Mouse (Mus musculus) E14TG2a.4 (cell line): ENCODE results near the gene Sctr.

Experiments
- H3K27me3 ChIP-seq: 2 replicates; pipeline ENCODE4 v1.6.1; 2014; ENCODE audit warnings: low read length, control low read depth; ENCODE audit not compliant: insufficient read depth
- H3K36me3 ChIP-seq: 2 replicates; pipeline ENCODE4 v1.6.1; 2014; ENCODE audit warnings: low read length, control low read depth; ENCODE audit not compliant: insufficient read depth
- H3K4me1 ChIP-seq: replicated peaks from 2 replicates; pipeline ENCODE4 v1.6.1; 2014; ENCODE audit warnings: low read depth, low read length, control low read depth
- H3K4me3 ChIP-seq: replicated peaks from 2 replicates; pipeline ENCODE4 v1.5.1; 2014; ENCODE audit warnings: mild to moderate bottlenecking, low read length
- H3K9me3 ChIP-seq: 2 replicates; pipeline ENCODE4 v1.6.1; 2014; ENCODE audit warnings: low read length, control low read depth
- CTCF ChIP-seq: conservative IDR thresholded peaks from 2 replicates; pipeline ENCODE4 v1.5.1; 2014; ENCODE audit warnings: low read length
- NANOG ChIP-seq: IDR thresholded peaks from 2 replicates; pipeline ENCODE4 v1.6.1; 2014; ENCODE audit warnings: borderline replicate concordance, low read length, mixed read lengths
- POU5F1 ChIP-seq: IDR thresholded peaks from 2 replicates; pipeline ENCODE4 v1.6.1; 2014; ENCODE audit warnings: low read length, borderline replicate concordance

The Sctr gene

DNA sequence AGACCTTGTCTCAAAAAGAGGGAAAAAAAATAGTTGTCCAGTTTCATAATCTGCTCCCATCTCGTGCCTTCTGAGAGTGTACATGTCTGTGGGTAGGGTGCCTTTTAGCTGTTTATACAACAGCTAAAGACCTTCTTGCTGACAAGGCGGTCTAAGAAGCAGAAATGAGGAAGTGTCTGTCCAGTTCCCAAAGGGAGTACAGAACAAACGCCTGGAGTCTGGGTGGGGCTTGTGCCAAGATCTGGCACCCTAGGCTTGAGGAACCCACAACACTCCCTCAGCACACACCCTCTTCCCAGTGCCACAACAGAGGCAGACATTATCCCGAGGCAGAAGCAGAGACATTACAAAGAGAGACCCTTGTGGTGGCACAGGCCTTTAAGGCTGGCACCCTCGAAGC, 68.8 kb downstream of the Sctr start:
- TF ChIP-seq NANOG (no peak), POU5F1 (no peak), CTCF (no peak)
- H3K27me3 ChIP-seq, result peaks cover 22% of the 10 kb centered on the region
- no peak overlapping the region for H3K4me3 ChIP-seq
- H3K4me1 ChIP-seq, result peaks cover 84% of the 10 kb centered on the region
- H3K36me3 ChIP-seq, result no peaks in the 10 kb centered on the region
- no peaks in the 10 kb centered on the region for H3K9me3 ChIP-seq

DNA sequence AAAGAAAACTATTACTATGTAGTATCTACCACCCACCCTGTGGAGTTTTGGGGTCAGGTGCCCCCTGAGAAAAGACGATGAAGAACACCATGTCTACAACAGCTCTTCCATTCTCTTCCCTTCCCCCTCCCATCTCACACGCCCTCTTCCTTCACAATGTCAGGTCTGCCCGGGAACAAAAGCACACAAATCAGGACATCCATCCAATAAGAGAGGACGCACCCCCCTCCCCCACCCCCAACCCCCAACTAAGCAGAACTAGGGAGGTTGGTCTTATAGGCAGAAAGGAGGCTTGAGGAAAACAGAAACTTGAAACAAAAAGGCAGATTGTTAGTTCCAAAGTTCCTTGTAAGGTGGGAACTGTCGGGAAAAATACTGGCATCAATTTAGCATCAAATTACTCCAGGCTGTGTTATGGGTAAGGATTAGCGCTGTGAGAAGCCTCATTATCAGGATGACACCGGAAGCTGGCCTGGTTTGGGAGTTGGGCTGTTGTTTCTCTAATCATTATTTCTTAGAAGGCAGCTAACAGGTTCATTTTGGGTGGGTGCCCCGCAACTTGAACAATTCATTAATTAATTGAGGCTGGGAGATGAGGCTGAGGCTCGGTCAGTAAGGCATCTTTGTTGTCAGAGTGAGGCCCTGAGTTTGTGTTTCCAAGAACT, 71.2 kb downstream of the Sctr start:
- peaks cover 89% of the 10 kb centered on the region for H3K4me1 ChIP-seq
- no peaks in the 10 kb centered on the region for H3K36me3 ChIP-seq
- no peak overlapping the region for H3K4me3 ChIP-seq
- H3K27me3 ChIP-seq, result peaks cover 6% of the 10 kb centered on the region
- no peaks in the 10 kb centered on the region for H3K9me3 ChIP-seq
- no peak for TF ChIP-seq CTCF

GRCm38 (mm10) chr1:120080632-120081031, 73.9 kb downstream of the Sctr start:
- no peak overlapping the region for H3K4me3 ChIP-seq
- peaks cover 92% of the 10 kb centered on the region for H3K4me1 ChIP-seq
- H3K36me3 ChIP-seq, result no peaks in the 10 kb centered on the region
- TF ChIP-seq CTCF (no peak), NANOG (no peak), POU5F1 (no peak)
- H3K9me3 ChIP-seq, result no peaks in the 10 kb centered on the region
- no peaks in the 10 kb centered on the region for H3K27me3 ChIP-seq

DNA sequence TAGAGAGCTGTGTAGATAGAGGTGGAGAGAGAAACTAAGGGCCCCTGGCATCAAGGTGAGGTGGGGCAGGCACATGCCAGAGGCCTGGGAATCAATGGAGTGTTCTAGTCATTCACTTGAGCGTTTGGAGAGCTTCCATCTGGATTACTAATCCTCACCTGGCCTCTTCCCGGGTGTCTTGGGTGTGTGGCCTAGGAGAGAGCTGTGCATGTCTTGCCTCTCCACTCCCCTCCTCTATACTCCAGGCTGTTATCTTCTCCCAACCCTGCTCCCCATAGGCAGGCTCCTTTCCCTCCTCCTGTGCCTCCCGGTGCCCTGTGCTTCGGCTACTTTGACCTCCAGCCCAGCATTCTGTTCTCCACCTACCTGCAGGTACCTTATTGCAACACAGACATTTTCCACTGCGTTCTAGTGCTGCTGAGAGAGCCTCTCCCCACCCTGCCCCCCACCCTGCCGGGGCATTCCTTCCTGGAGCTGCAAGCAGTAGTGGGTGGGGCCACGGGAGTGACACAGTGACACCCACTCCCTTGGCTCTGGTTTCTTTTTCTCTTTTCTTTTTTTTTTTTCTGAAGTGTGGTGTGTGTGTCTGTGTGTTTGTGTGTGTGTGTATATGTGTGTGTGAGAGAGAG, 76.4 kb downstream of the Sctr start:
- Histone ChIP-seq H3K36me3 (no peaks in the 10 kb centered on the region), H3K27me3 (no peaks in the 10 kb centered on the region), H3K4me3 (peak overlapping the region; percentile 66), H3K4me1 (peaks cover 94% of the 10 kb centered on the region), H3K9me3 (no peaks in the 10 kb centered on the region)
- TF ChIP-seq CTCF (no peak), POU5F1 (no peak), NANOG (no peak)

GRCm38 (mm10) chr1:120083921-120084517, 77.3 kb downstream of the Sctr start:
- no peaks in the 10 kb centered on the region for H3K36me3 ChIP-seq

GRCm38 (mm10) chr1:120085696-120086095, 79.0 kb downstream of the Sctr start:
- peak overlapping the region; percentile 67 for H3K4me3 ChIP-seq
- TF ChIP-seq CTCF, result peak; percentile 43
- TF ChIP-seq NANOG, result no peak
- H3K36me3 ChIP-seq, result no peaks in the 10 kb centered on the region
- no peaks in the 10 kb centered on the region for H3K9me3 ChIP-seq
- H3K4me1 ChIP-seq, result peaks cover 89% of the 10 kb centered on the region
- H3K27me3 ChIP-seq, result no peaks in the 10 kb centered on the region

More at GRCm38 (mm10) chr1:120083921-120084517, 77.3 kb downstream of the Sctr start:
- H3K4me1 ChIP-seq, result peaks cover 93% of the 10 kb centered on the region
- no peaks in the 10 kb centered on the region for H3K9me3 ChIP-seq
- H3K4me3 ChIP-seq, result peak overlapping the region; percentile 35
- no peak for TF ChIP-seq NANOG
- no peak for TF ChIP-seq CTCF
- TF ChIP-seq POU5F1, result no peak
- H3K27me3 ChIP-seq, result no peaks in the 10 kb centered on the region

- peak overlapping the region; percentile 67 for H3K4me3 ChIP-seq
- H3K27me3 ChIP-seq, result no peaks in the 10 kb centered on the region
- H3K4me1 ChIP-seq, result peaks cover 94% of the 10 kb centered on the region
- TF ChIP-seq CTCF (no peak), POU5F1 (no peak), NANOG (no peak)
- H3K9me3 ChIP-seq, result no peaks in the 10 kb centered on the region
- H3K36me3 ChIP-seq, result no peaks in the 10 kb centered on the region
These were observed 80.0 kb downstream of the Sctr start for GRCm38 (mm10) chr1:120086644-120087043.

DNA sequence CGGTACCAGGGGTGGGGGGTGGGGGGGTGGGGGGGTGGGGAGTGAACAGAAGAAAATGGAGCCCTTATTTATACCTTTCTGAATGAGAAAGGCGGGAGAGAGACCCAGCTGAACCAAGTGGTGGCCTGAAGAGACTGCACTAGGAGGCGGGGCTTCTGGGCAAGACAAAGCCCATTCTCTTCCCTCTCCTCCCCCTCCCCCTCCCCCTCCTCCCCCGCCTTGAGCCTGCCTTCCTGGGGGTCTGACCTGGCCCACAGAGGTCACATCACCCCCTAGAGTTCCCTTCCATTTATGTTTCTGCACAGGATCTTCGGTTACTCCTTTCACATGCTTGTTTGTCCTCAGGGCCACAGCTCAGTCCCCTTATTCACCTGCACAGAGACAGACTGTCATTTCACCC, 82.5 kb downstream of the Sctr start:
- Histone ChIP-seq H3K27me3 (no peaks in the 10 kb centered on the region), H3K4me1 (peaks cover 77% of the 10 kb centered on the region), H3K4me3 (no peak overlapping the region), H3K36me3 (no peaks in the 10 kb centered on the region), H3K9me3 (no peaks in the 10 kb centered on the region)
- TF ChIP-seq CTCF (no peak), NANOG (no peak), POU5F1 (no peak)
